Mouse (Mus musculus) MEL (cell line): ENCODE data around the gene Bad. TPM values are rescaled to one million over a fixed set of nuclear protein-coding genes. Genes with fewer than 3 reads are reported as not detected.

Experiments used
- DNase-seq: peaks from one replicate; pipeline ENCODE4 v3.0.0; 2011; ENCODE audit warnings: low read depth, low spot score
- H3K27ac ChIP-seq: 2 replicates; pipeline ENCODE4 v1.5.1; 2012; ENCODE audit warnings: low read depth, mild to moderate bottlenecking, control low read depth, low read length, moderate library complexity; ENCODE audit not compliant: control insufficient read depth
- H3K27me3 ChIP-seq, 2 experiments: fragments of 150-350 bp in 1 of 2; sonication (generic) in 1 of 2; 2 replicates each; pipeline ENCODE4 v1.6.1; 2012; ENCODE audit warnings: low read length in 2 of 2, mild to moderate bottlenecking in 2 of 2, improper control_type of control experiment in 1 of 2, moderate library complexity in 1 of 2; ENCODE audit not compliant: insufficient read depth in 2 of 2, control insufficient read depth in 1 of 2
- H3K36me3 ChIP-seq, 2 experiments: 2 replicates each; pipeline ENCODE4 v1.6.1; 2012 to 2014; ENCODE audit warnings: low read length in 2 of 2, improper control_type of control experiment in 1 of 2, inconsistent platforms in 1 of 2, mild to moderate bottlenecking in 1 of 2; ENCODE audit not compliant: insufficient read depth in 2 of 2, control insufficient read depth in 1 of 2
- H3K4me1 ChIP-seq, 2 experiments: fragments of 150-350 bp in 1 of 2; sonication (generic) in 1 of 2; 2 replicates each; pipeline ENCODE4 v1.6.1; 2012; ENCODE audit warnings: low read length in 2 of 2, improper control_type of control experiment in 1 of 2, mild to moderate bottlenecking in 1 of 2; ENCODE audit not compliant: insufficient read depth in 2 of 2, control insufficient read depth in 1 of 2
- H3K4me3 ChIP-seq, 2 experiments: fragments of 150-350 bp in 1 of 2; sonication (generic) in 1 of 2; 2 replicates each; pipeline ENCODE4 v1.5.1; 2012; ENCODE audit warnings: low read depth in 2 of 2, low read length in 2 of 2, mild to moderate bottlenecking in 2 of 2, moderate library complexity in 2 of 2, control low read depth in 1 of 2, improper control_type of control experiment in 1 of 2; ENCODE audit not compliant: control insufficient read depth in 1 of 2, insufficient read depth in 1 of 2
- H3K79me2 ChIP-seq: 2 replicates; pipeline ENCODE4 v1.6.1; 2012; ENCODE audit warnings: mild to moderate bottlenecking, low read length, moderate library complexity; ENCODE audit not compliant: control insufficient read depth, poor library complexity, insufficient read depth
- H3K9ac ChIP-seq: 2 replicates; pipeline ENCODE4 v1.6.1; 2012; ENCODE audit warnings: low read depth, mild to moderate bottlenecking, control low read depth, low read length, moderate library complexity; ENCODE audit not compliant: control insufficient read depth, poor library complexity, severe bottlenecking
- H3K9me3 ChIP-seq: fragments of 150-350 bp; sonication (generic); replicated peaks from 2 replicates; pipeline ENCODE4 v1.6.1; 2012; ENCODE audit warnings: mild to moderate bottlenecking, low read length, improper control_type of control experiment, moderate library complexity; ENCODE audit not compliant: insufficient read depth
- ELF1 ChIP-seq: IDR thresholded peaks from 2 replicates; pipeline ENCODE4 v1.6.1; 2014; ENCODE audit warnings: low read depth, mild to moderate bottlenecking, inconsistent platforms, low read length, improper control_type of control experiment, moderate library complexity
- ETS1 ChIP-seq: IDR thresholded peaks from 2 replicates; pipeline ENCODE4 v1.6.1; 2012; ENCODE audit warnings: low read depth, mild to moderate bottlenecking, inconsistent platforms, low read length, improper control_type of control experiment, moderate library complexity
- GATA1 ChIP-seq: IDR thresholded peaks from 2 replicates; pipeline ENCODE4 v1.6.1; 2011; ENCODE audit warnings: low read depth, low read length, improper control_type of control experiment
- HCFC1 ChIP-seq: IDR thresholded peaks from 2 replicates; pipeline ENCODE4 v1.6.1; 2012; ENCODE audit warnings: low read depth, mild to moderate bottlenecking, inconsistent platforms, low read length, improper control_type of control experiment, moderate library complexity
- JUND ChIP-seq: IDR thresholded peaks from 2 replicates; pipeline ENCODE4 v1.6.1; 2011; ENCODE audit warnings: low read depth, mild to moderate bottlenecking, improper control_type of control experiment, low read length
- KAT2A ChIP-seq: conservative IDR thresholded peaks from 2 replicates; pipeline ENCODE4 v1.6.1; 2012; ENCODE audit warnings: low read depth, low read length, improper control_type of control experiment, inconsistent platforms
- MAFK ChIP-seq: IDR thresholded peaks from 2 replicates; pipeline ENCODE4 v1.6.1; 2011; ENCODE audit warnings: low read depth, mild to moderate bottlenecking, low read length, improper control_type of control experiment, borderline replicate concordance
- MAX ChIP-seq: IDR thresholded peaks from 2 replicates; pipeline ENCODE4 v1.6.1; 2011; ENCODE audit warnings: low read length, improper control_type of control experiment
- MXI1 ChIP-seq: IDR thresholded peaks from 2 replicates; pipeline ENCODE4 v1.6.1; 2011; ENCODE audit warnings: mild to moderate bottlenecking, low read depth, low read length, improper control_type of control experiment
- POLR2A ChIP-seq, 2 experiments: IDR thresholded peaks; 2 replicates each; pipeline ENCODE4 v1.6.1; 2011 to 2012; ENCODE audit warnings: low read length in 2 of 2, mild to moderate bottlenecking in 2 of 2, control low read depth in 1 of 2, improper control_type of control experiment in 1 of 2, low read depth in 1 of 2, moderate library complexity in 1 of 2; ENCODE audit not compliant: control insufficient read depth in 1 of 2, insufficient read depth in 1 of 2, poor library complexity in 1 of 2
- SIN3A ChIP-seq: IDR thresholded peaks from 2 replicates; pipeline ENCODE4 v1.6.1; 2012; ENCODE audit warnings: low read length, improper control_type of control experiment, inconsistent platforms
- TCF12 ChIP-seq: IDR thresholded peaks from 2 replicates; pipeline ENCODE4 v1.6.1; 2014; ENCODE audit warnings: low read depth, mild to moderate bottlenecking, inconsistent platforms, low read length, improper control_type of control experiment, moderate library complexity
- ZMIZ1 ChIP-seq: IDR thresholded peaks from 2 replicates; pipeline ENCODE4 v1.6.1; 2012; ENCODE audit warnings: low read depth, mild to moderate bottlenecking, inconsistent platforms, low read length, improper control_type of control experiment, moderate library complexity
- ZNF384 ChIP-seq: IDR thresholded peaks from 2 replicates; pipeline ENCODE4 v1.6.1; 2012; ENCODE audit warnings: low read depth, mild to moderate bottlenecking, inconsistent platforms, low read length, improper control_type of control experiment
- polyA plus RNA-seq, 2 experiments: library from polyadenylated mRNA; stranded (reverse) in 1 of 2; unstranded in 1 of 2; fragments of >175 nt in 1 of 2; fragments of >200 nt in 1 of 2; gene quantifications; 2 replicates each; pipeline versions ENCODE4 v1.2.1 to v1.2.4; 2012; ENCODE audit warnings: low replicate concordance in 2 of 2, low read depth in 1 of 2; ENCODE audit not compliant: insufficient read length in 2 of 2, insufficient read depth in 1 of 2, missing spikeins in 1 of 2
- total RNA-seq: library from RNA; depleted of rRNA; stranded (reverse); fragments of 300-350 nt; gene quantifications from 2 replicates; pipeline ENCODE4 v1.2.3, GENCODE M21; 2012

The Bad gene
- total and polyA plus RNA-seq, 3 experiments: 51.7 to 69.7 TPM; not detected in 1

DNA sequence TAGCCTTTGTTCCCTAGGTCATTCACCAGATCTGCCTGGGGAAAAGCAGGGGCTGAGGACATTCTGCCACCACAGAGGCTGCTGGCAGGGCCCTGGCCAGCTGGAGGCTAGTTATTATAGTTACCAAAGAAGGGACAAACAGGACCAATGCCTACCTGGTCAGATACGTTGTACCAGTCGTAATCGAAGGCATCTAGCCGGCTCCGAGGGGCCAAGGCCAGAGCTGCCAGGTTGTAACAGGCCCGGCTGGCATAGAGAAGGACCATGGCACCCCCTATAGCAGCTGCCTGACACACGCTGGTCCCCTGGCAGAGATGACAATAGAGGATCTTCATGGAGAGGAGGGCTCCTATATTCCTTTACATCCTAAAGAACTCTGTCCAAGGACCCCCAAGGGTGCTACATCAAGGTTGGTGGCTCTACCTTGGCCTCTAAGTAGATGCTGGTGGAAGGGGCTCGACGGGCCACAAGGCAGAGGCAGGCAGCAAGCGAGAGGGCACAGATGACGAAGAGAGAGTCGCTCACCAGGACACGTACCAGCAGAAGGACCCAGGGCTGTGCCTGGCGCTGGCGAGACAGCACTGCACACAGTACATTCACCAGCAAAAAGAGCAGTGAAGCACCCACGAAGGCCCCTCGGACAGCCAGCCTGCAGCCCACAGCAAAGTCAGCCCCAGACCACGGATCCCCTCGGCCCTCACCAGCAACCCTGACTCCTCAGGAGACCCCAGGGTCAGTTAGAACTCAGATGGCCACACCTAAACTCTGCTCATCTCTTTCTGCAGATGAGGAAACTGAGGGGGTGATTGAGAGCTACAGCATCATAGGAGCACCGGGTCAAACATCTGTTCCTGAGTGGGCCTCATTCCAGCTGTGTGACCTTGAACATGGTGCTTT is 2.3 kb upstream of the Bad start:
- Histone ChIP-seq H3K36me3 (peaks cover 0 to 2% of the 10 kb centered on the region in 2 experiments; a peak in 1 of 4 replicates), H3K4me1 (peaks cover 0 to 10% of the 10 kb centered on the region in 2 experiments; a peak in 2 of 4 replicates), H3K9me3 (no peaks in the 10 kb centered on the region), H3K27ac (no peak overlapping the region), H3K27me3 (no peaks in the 10 kb centered on the region), H3K79me2 (peaks cover 8% of the 10 kb centered on the region; the same call in 1 of the 2 replicates), H3K4me3 (no peak overlapping the region), H3K9ac (no peak overlapping the region)
- no peak for DNase-seq
- TF ChIP-seq KAT2A: no peak
- no peak for TF ChIP-seq ELF1
- TF ChIP-seq JUND: no peak
- no peak for TF ChIP-seq SIN3A
- no peak for TF ChIP-seq ZMIZ1
- TF ChIP-seq MAX: no peak
- no peak for TF ChIP-seq MAFK
- TF ChIP-seq ZNF384: no peak
- TF ChIP-seq TCF12: no peak
- no peak for TF ChIP-seq POLR2A (IDR thresholded peaks at IDR 0.05; ENCODE audit: control insufficient read depth in 1 of 2, insufficient read depth in 1 of 2, low read depth in 1 of 2, low read length in 2 of 2, poor library complexity in 1 of 2)
- TF ChIP-seq GATA1: no peak
- no peak for TF ChIP-seq MXI1
- no peak for TF ChIP-seq ETS1

DNA sequence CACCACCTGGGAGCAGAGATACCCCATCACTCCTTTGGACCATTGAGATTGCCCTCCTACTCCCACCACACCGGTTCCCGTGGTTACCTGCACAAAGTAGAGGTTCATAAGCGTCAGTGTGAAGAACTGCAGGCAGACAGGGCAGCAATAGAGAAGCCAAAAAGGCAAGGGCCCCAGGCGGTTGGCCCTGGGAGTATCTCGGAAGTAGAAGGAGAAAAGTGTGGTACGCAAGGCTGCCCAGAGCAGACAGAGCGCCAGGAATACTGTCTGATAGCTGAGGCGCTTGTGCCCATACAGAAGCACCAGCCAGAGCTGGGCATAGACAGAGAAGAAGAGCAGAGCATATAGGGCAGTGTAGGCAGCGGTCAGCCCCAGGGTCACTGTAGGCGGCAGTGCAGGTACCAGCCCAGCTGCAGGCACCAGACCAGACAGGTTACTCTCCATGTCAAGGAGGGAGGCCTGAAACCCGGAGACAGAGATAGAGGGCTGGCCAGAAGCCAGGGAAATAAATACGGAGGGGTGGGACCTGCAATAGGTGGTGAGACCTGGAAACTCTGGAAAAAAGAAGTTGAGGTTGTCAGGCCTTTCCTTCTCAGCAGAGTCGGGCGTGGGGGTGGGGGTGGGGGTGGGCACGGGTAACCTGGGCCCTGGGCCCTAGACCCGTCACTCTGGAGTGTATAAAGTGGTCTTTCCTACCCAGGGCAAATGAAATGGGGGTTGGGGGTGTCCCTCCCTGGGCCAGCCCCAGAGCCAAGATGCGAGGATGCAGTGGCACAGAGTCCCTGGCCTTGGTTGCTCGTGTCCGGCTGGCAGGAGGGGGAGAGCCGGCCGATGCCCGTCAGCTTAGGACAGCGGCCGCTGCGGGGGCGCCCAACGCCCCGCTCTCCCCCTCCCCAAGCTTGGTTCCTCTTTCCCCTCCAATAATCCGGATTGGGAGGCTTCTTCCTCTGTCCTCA is 987 bp upstream of the Bad start:
- TF ChIP-seq ZNF384: no peak
- TF ChIP-seq HCFC1: peak; percentile 55
- peak; percentile 63; the same call in 1 of the 2 replicates for TF ChIP-seq SIN3A
- TF ChIP-seq, all 39 proteins: peak for 2
- no peaks in the 10 kb centered on the region for H3K27me3 ChIP-seq
- peaks cover 0 to 2% of the 10 kb centered on the region in 2 experiments; a peak in 1 of 4 replicates for H3K36me3 ChIP-seq
- peak overlapping the region; percentile 61 for H3K27ac ChIP-seq
- peak overlapping the region; percentile 9 to 72; a peak in 3 of 4 replicates for H3K4me3 ChIP-seq
- H3K79me2 ChIP-seq: peaks cover 8% of the 10 kb centered on the region; the same call in 1 of the 2 replicates
- H3K9ac ChIP-seq: peak overlapping the region; percentile 92
- H3K9me3 ChIP-seq: no peaks in the 10 kb centered on the region
- peaks cover 0 to 10% of the 10 kb centered on the region in 2 experiments; a peak in 2 of 4 replicates for H3K4me1 ChIP-seq
- peak; percentile 70 for DNase-seq
